Mouse (Mus musculus): ENCODE data around the gene Hk1.

Gene Hk1

GRCm38 (mm10) chr10:62222777-62223176 is 156.9 kb downstream of the Hk1 start:
- DNase-seq (ENCODE audit: low spot score in 2 of 2), result no peak

GRCm38 (mm10) chr10:62221647-62222046 is 158.1 kb downstream of the Hk1 start:
- no peak for DNase-seq (ENCODE audit: low spot score in 2 of 2)

- no peak for DNase-seq (ENCODE audit: low spot score in 2 of 2)
Observed at GRCm38 (mm10) chr10:62220732-62221514, 158.8 kb downstream of the Hk1 start.

Data from frontal cortex, postnatal 36 days (tissue).